Mouse (Mus musculus): Measurements from ENCODE around the gene Gm11595. TPM values are rescaled to one million over a fixed set of nuclear protein-coding genes. Genes with fewer than 3 reads are reported as not detected.

Gene Gm11595
- total and polyA plus RNA-seq, 3 experiments: not detected

GRCm38 (mm10) chr11:99780604-99781003 lies 7.9 kb upstream of the Gm11595 start, which contains the start of gene Krtap4-8:
Gene Krtap4-8, minus strand, starts transcription at chr11:99780704.
- no peak within 1 kb of the TSS for H3K4me3 ChIP-seq (replicated peaks in 1 of 3; ENCODE audit: low read depth in 2 of 3, low read length in 2 of 3, poor library complexity in 1 of 3)
- no peaks in the 10 kb centered on the region for H3K4me1 ChIP-seq (ENCODE audit: control insufficient read depth in 1 of 2, insufficient read depth in 2 of 2)
- in situ Hi-C loops (cut with MboI; ENCODE audit: low pct_ligation_motif_present, low pct_unique_long_range_greater_than_20kb, low sequenced_read_pairs) (no loop called here), dilution Hi-C loops (cut with MboI; ENCODE audit: extremely low pct_ligation_motif_present, extremely low pct_unique_long_range_greater_than_20kb, low sequenced_read_pairs) (no loop called here)
- H3K79me2 ChIP-seq (replicated peaks; ENCODE audit: control insufficient read depth, extremely low read depth, insufficient read depth, poor library complexity, severe bottlenecking): no peaks in the 10 kb centered on the region
- H3K27ac ChIP-seq (ENCODE audit: insufficient read depth, low read depth): no peak within 1 kb of the TSS
- TF ChIP-seq GABPA (IDR thresholded peaks at IDR 0.05; ENCODE audit: insufficient replicate concordance, low read depth, low read length): no peak
- TF ChIP-seq JUN (IDR thresholded peaks at IDR 0.05; ENCODE audit: insufficient read depth, low read depth, low read length): no peak
- no peak for TF ChIP-seq E2F4 (IDR thresholded peaks at IDR 0.05; ENCODE audit: insufficient replicate concordance, low read depth, low read length)
- TF ChIP-seq MXI1 (IDR thresholded peaks at IDR 0.05; ENCODE audit: low read depth, low read length): no peak
- TF ChIP-seq MAFK (IDR thresholded peaks at IDR 0.05; ENCODE audit: insufficient replicate concordance, low read length): no peak
- no peak for TF ChIP-seq MAZ (IDR thresholded peaks at IDR 0.05; ENCODE audit: low read depth, low read length)
- no peak for TF ChIP-seq POLR2AphosphoS2 (IDR thresholded peaks at IDR 0.05; ENCODE audit: low read depth, low read length)
- no peak for DNase-seq (ENCODE audit: extremely low read depth)
- peaks cover 64% of the 10 kb centered on the region for H3K27me3 ChIP-seq (replicated peaks)
- H3K9ac ChIP-seq (ENCODE audit: insufficient read depth, low read depth): no peak within 1 kb of the TSS
- no peaks in the 10 kb centered on the region for H3K9me3 ChIP-seq (replicated peaks; ENCODE audit: low read length)
- H3K4me2 ChIP-seq (ENCODE audit: insufficient read depth, low read depth, poor library complexity, severe bottlenecking): no peak within 1 kb of the TSS
- H3K36me3 ChIP-seq (replicated peaks in 1 of 2; ENCODE audit: control insufficient read depth in 1 of 2, insufficient read depth in 1 of 2, low read length in 1 of 2): no peaks in the 10 kb centered on the region

- no peaks in the 10 kb centered on the region for H3K4me1 ChIP-seq (ENCODE audit: control insufficient read depth in 1 of 2, insufficient read depth in 2 of 2)
- no peak overlapping the region for H3K27ac ChIP-seq (ENCODE audit: insufficient read depth, low read depth)
- DNase-seq (ENCODE audit: extremely low read depth): no peak
- no peaks in the 10 kb centered on the region for H3K79me2 ChIP-seq (replicated peaks; ENCODE audit: control insufficient read depth, extremely low read depth, insufficient read depth, poor library complexity, severe bottlenecking)
- dilution Hi-C loops (cut with MboI; ENCODE audit: extremely low pct_ligation_motif_present, extremely low pct_unique_long_range_greater_than_20kb, low sequenced_read_pairs) (no loop called here), in situ Hi-C loops (cut with MboI; ENCODE audit: low pct_ligation_motif_present, low pct_unique_long_range_greater_than_20kb, low sequenced_read_pairs) (no loop called here)
- no peak for TF ChIP-seq UBTF (IDR thresholded peaks at IDR 0.05; ENCODE audit: low read depth, low read length)
- no peak for TF ChIP-seq TCF12 (IDR thresholded peaks at IDR 0.05; ENCODE audit: low read depth, low read length)
- no peak for TF ChIP-seq MAFK (IDR thresholded peaks at IDR 0.05; ENCODE audit: insufficient replicate concordance, low read length)
- no peak for TF ChIP-seq RAD21 (IDR thresholded peaks at IDR 0.05; ENCODE audit: low read depth, low read length)
- TF ChIP-seq HCFC1 (IDR thresholded peaks at IDR 0.05; ENCODE audit: low read depth, low read length): no peak
- TF ChIP-seq BHLHE40 (IDR thresholded peaks at IDR 0.05; ENCODE audit: low read depth, low read length): no peak
- TF ChIP-seq SIN3A (IDR thresholded peaks at IDR 0.05; ENCODE audit: low read length): no peak
- no peak for TF ChIP-seq CHD1 (IDR thresholded peaks at IDR 0.05; ENCODE audit: low read depth, low read length)
- no peak for TF ChIP-seq ZNF384 (IDR thresholded peaks at IDR 0.05; ENCODE audit: low read depth, low read length)
- no peak for TF ChIP-seq ETS1 (conservative IDR thresholded peaks at IDR 0.05; ENCODE audit: low read depth, low read length)
- no peak for TF ChIP-seq KAT2A (IDR thresholded peaks at IDR 0.05; ENCODE audit: insufficient replicate concordance, low read length)
- no peak for TF ChIP-seq ZMIZ1 (IDR thresholded peaks at IDR 0.05; ENCODE audit: low read depth, low read length)
- TF ChIP-seq JUN (IDR thresholded peaks at IDR 0.05; ENCODE audit: insufficient read depth, low read depth, low read length): no peak
- TF ChIP-seq POLR2AphosphoS2 (IDR thresholded peaks at IDR 0.05; ENCODE audit: low read depth, low read length): no peak
- TF ChIP-seq ZKSCAN1 (IDR thresholded peaks at IDR 0.05; ENCODE audit: borderline replicate concordance, low read depth, low read length): no peak
- TF ChIP-seq RCOR1 (conservative IDR thresholded peaks at IDR 0.05; ENCODE audit: low read depth, low read length): no peak
- TF ChIP-seq ELF1 (IDR thresholded peaks at IDR 0.05; ENCODE audit: low read depth, low read length): no peak
- no peak for TF ChIP-seq E2F4 (IDR thresholded peaks at IDR 0.05; ENCODE audit: insufficient replicate concordance, low read depth, low read length)
- TF ChIP-seq PAX5 (IDR thresholded peaks at IDR 0.05; ENCODE audit: low read length): no peak
- no peak for TF ChIP-seq USF1 (IDR thresholded peaks at IDR 0.05; ENCODE audit: low read depth, low read length)
- no peaks in the 10 kb centered on the region for H3K9me3 ChIP-seq (replicated peaks; ENCODE audit: low read length)
- H3K36me3 ChIP-seq (replicated peaks in 1 of 2; ENCODE audit: control insufficient read depth in 1 of 2, insufficient read depth in 1 of 2, low read length in 1 of 2): no peaks in the 10 kb centered on the region
- H3K4me3 ChIP-seq (replicated peaks in 1 of 3; ENCODE audit: low read depth in 2 of 3, low read length in 2 of 3, poor library complexity in 1 of 3): no peak overlapping the region
- no peak overlapping the region for H3K4me2 ChIP-seq (ENCODE audit: insufficient read depth, low read depth, poor library complexity, severe bottlenecking)
- no peak overlapping the region for H3K9ac ChIP-seq (ENCODE audit: insufficient read depth, low read depth)
- peaks cover 77% of the 10 kb centered on the region for H3K27me3 ChIP-seq (replicated peaks)
Measured at GRCm38 (mm10) chr11:99778401-99778800, 5.7 kb upstream of the Gm11595 start.
